Mouse (Mus musculus) spleen, adult 18-20 months (tissue): ENCODE results near the gene Inhbe.

ENCODE experiments used
- DNase-seq, 2 experiments: peaks; one replicate each; pipeline ENCODE4 v3.0.0; 2022; ENCODE audit warnings: mixed read lengths in 2 of 2

The Inhbe gene

GRCm38 (mm10) chr10:127343029-127343428 lies 11.2 kb downstream of the Inhbe start:
- no peak for DNase-seq

- peak; percentile 56 to 77 for DNase-seq
Measured at GRCm38 (mm10) chr10:127341891-127342639, 12.1 kb downstream of the Inhbe start, which contains the start of gene Gli1. Gene Gli1, minus strand, starts transcription at chr10:127341974.

GRCm38 (mm10) chr10:127341360-127341690 lies 12.9 kb downstream of the Inhbe start:
- DNase-seq: no peak

GRCm38 (mm10) chr10:127340577-127341359 lies 13.4 kb downstream of the Inhbe start:
- no peak for DNase-seq

GRCm38 (mm10) chr10:127339683-127340576 lies 14.3 kb downstream of the Inhbe start:
- no peak for DNase-seq

- DNase-seq: peak; percentile 51 to 78
Measured at GRCm38 (mm10) chr10:127338930-127339682, 15.1 kb downstream of the Inhbe start.

- no peak for DNase-seq
Measured at GRCm38 (mm10) chr10:127337536-127338099, 16.6 kb downstream of the Inhbe start.

- DNase-seq: no peak
Measured at GRCm38 (mm10) chr10:127336952-127337351, 17.3 kb downstream of the Inhbe start.

GRCm38 (mm10) chr10:127335271-127335670 lies 18.9 kb downstream of the Inhbe start:
- no peak for DNase-seq

GRCm38 (mm10) chr10:127333152-127333551 lies 21.1 kb downstream of the Inhbe start:
- DNase-seq: no peak

- DNase-seq: no peak
Measured at GRCm38 (mm10) chr10:127332211-127332874, 21.9 kb downstream of the Inhbe start.

- no peak for DNase-seq
Measured at GRCm38 (mm10) chr10:127330212-127330611, 24.0 kb downstream of the Inhbe start.

GRCm38 (mm10) chr10:127327461-127328145 lies 26.6 kb downstream of the Inhbe start:
- no peak for DNase-seq

- no peak for DNase-seq
Measured at GRCm38 (mm10) chr10:127326828-127327227, 27.4 kb downstream of the Inhbe start.

GRCm38 (mm10) chr10:127326017-127326801 lies 28.0 kb downstream of the Inhbe start:
- DNase-seq: peak in 1 of 2 experiments; percentile 38

- no peak for DNase-seq
Measured at GRCm38 (mm10) chr10:127325454-127326016, 28.7 kb downstream of the Inhbe start.

GRCm38 (mm10) chr10:127324495-127324894 lies 29.7 kb downstream of the Inhbe start:
- peak; percentile 75 to 80 for DNase-seq

- DNase-seq: peak; percentile 71 to 73
Measured at GRCm38 (mm10) chr10:127323131-127323855, 30.9 kb downstream of the Inhbe start.

GRCm38 (mm10) chr10:127322669-127323068 lies 31.5 kb downstream of the Inhbe start:
- DNase-seq: no peak
